Mouse (Mus musculus): Measurements from ENCODE around the gene Chit1.

DNA sequence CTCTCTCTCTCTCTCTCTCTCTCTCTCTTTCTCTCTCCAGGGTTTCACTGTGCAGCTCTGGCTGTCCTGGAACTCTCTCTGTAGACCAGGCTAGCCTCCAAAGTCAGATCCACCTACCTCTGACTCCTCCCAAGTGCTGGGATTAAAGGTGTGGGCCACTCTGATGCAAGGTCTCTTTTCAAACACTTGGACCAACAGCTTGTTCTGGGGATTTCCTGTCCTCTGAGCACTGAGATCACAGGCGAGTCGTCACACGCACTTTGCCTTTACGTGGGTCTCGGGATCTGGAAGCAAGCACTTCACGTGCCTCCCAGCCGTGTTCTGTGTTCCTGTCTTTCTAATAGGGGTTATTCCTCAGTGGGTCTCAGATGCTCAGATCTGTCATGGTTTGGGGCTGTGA lies 3.0 kb downstream of the Chit1 start:
- TF ChIP-seq MAFK (IDR thresholded peaks at IDR 0.05; ENCODE audit: insufficient read depth, low read depth, low read length) (no peak), HCFC1 (IDR thresholded peaks at IDR 0.05; ENCODE audit: borderline replicate concordance, insufficient read depth, low read length) (no peak)
